Mouse (Mus musculus): ENCODE results near the gene Glud1. TPM values are rescaled to one million over a fixed set of nuclear protein-coding genes. Genes with fewer than 3 reads are reported as not detected.

The Glud1 gene
- total and polyA plus RNA-seq, 2 experiments from 2014 or later: 55.9 to 58.3 TPM

DNA sequence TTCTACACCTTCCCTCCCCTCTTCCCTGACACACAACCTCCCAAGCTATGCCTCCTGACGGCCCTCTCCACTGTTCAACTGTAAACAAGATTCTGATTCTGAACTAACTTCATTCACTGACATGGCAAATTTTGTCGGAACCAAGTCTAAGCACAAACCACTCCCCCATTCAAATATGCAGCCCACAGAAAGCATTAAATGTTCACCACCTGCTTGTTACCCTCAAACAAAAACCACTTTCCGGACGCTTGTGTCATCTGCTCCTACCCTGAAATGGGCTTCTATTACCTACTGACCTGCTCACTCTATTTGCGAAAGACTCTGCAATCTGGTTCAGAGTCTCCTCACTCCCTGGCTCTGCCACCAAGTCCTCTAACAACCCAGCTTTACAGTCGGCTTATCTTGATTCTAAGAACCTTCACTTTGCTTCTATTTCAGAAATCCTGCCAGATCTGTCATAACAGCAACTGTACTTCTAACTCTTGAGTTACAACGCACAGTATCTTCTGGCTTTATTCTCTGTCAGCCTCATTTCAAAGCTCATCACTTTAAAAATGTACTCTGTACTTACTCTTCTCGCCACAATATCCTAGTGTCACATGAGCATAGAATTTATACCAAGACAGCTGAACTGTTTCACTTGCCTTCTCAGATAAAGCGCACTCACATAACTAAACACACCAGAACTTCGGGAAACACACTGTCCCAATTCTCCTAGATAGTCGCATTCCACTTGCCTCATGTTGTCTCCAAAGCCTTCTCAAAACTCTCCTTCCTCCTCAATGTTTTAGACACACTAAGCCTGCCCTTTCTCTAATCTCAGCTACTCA lies 11.4 kb upstream of the Glud1 start:
- Histone ChIP-seq H3K9ac (replicated peaks; ENCODE audit: low read depth, low read length) (no peak overlapping the region), H3K36me3 (replicated peaks; ENCODE audit: control insufficient read depth, insufficient read depth, low read length) (no peaks in the 10 kb centered on the region), H3K9me3 (replicated peaks; ENCODE audit: control insufficient read depth, low read length) (no peaks in the 10 kb centered on the region), H3K27me3 (ENCODE audit: control insufficient read depth, insufficient read depth, low read length) (no peaks in the 10 kb centered on the region), H3K4me3 (ENCODE audit: low read depth, low read length) (no peak overlapping the region), H3K27ac (ENCODE audit: low read depth) (no peak overlapping the region), H3K4me1 (ENCODE audit: control insufficient read depth, insufficient read depth) (peaks cover 3% of the 10 kb centered on the region; the same call in 1 of the 2 replicates), H3K4me2 (ENCODE audit: low read depth, low read length) (no peak overlapping the region)
- TF ChIP-seq CTCF (IDR thresholded peaks at IDR 0.05; ENCODE audit: low read depth) (no peak), EP300 (IDR thresholded peaks at IDR 0.05; ENCODE audit: low read depth) (no peak)
- WGBS: 53% methylated on average over 11 of the region's 11 CpGs
- DNase-seq (ENCODE audit: low spot score) (no peak), ATAC-seq (ENCODE audit: insufficient read depth, low read depth) (no peak)

GRCm38 (mm10) chr14:34302681-34303242 lies 7.8 kb upstream of the Glud1 start:
- Histone ChIP-seq H3K4me1 (ENCODE audit: control insufficient read depth, insufficient read depth) (peaks cover 1% of the 10 kb centered on the region; the same call in 1 of the 2 replicates), H3K4me3 (ENCODE audit: low read depth, low read length) (no peak overlapping the region), H3K9me3 (replicated peaks; ENCODE audit: control insufficient read depth, low read length) (no peaks in the 10 kb centered on the region), H3K27me3 (ENCODE audit: control insufficient read depth, insufficient read depth, low read length) (no peaks in the 10 kb centered on the region), H3K36me3 (replicated peaks; ENCODE audit: control insufficient read depth, insufficient read depth, low read length) (no peaks in the 10 kb centered on the region), H3K9ac (replicated peaks; ENCODE audit: low read depth, low read length) (no peak overlapping the region), H3K27ac (ENCODE audit: low read depth) (peak overlapping the region; percentile 8; the same call in 1 of the 2 replicates), H3K4me2 (ENCODE audit: low read depth, low read length) (no peak overlapping the region)
- DNase-seq (ENCODE audit: low spot score) (no peak), ATAC-seq (ENCODE audit: insufficient read depth, low read depth) (no peak)
- WGBS: 67% methylated on average over 5 of the region's 5 CpGs
- no peak for TF ChIP-seq EP300 (IDR thresholded peaks at IDR 0.05; ENCODE audit: low read depth)
- no peak for TF ChIP-seq CTCF (IDR thresholded peaks at IDR 0.05; ENCODE audit: low read depth)

DNA sequence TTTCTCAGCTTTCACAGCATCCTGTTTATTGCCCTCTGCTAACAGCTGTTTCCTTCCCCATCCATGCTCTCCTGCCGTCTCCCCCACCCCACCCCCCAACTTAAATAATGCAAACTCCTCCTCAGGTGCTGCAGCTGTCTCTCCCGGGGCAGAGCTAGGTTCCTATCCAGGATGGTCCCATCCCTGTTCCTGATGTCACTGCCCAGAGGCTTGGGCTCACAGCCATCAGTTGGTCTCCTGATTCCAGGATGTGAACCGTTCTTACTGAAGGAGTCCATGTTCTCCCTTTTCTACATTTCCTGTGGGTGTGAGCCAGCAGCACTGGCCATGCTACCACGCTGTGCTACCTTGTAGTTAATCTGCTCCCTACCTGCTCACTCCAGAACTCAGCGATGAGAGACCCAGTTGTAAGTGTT lies 7.3 kb upstream of the Glud1 start:
- TF ChIP-seq EP300 (IDR thresholded peaks at IDR 0.05; ENCODE audit: low read depth): no peak
- TF ChIP-seq CTCF (IDR thresholded peaks at IDR 0.05; ENCODE audit: low read depth): no peak
- no peak for DNase-seq (ENCODE audit: low spot score)

GRCm38 (mm10) chr14:34309266-34309665 lies 1.3 kb upstream of the Glud1 start:
- Histone ChIP-seq H3K9me3 (replicated peaks; ENCODE audit: control insufficient read depth, low read length) (no peaks in the 10 kb centered on the region), H3K4me3 (ENCODE audit: low read depth, low read length) (no peak overlapping the region), H3K9ac (replicated peaks; ENCODE audit: low read depth, low read length) (no peak overlapping the region), H3K27ac (ENCODE audit: low read depth) (no peak overlapping the region), H3K4me1 (ENCODE audit: control insufficient read depth, insufficient read depth) (peaks cover 11% of the 10 kb centered on the region), H3K4me2 (ENCODE audit: low read depth, low read length) (no peak overlapping the region), H3K27me3 (ENCODE audit: control insufficient read depth, insufficient read depth, low read length) (no peaks in the 10 kb centered on the region), H3K36me3 (replicated peaks; ENCODE audit: control insufficient read depth, insufficient read depth, low read length) (no peaks in the 10 kb centered on the region)
- WGBS: 90% methylated on average over 4 of the region's 4 CpGs
- ATAC-seq (ENCODE audit: insufficient read depth, low read depth) (no peak), DNase-seq (ENCODE audit: low spot score) (no peak)
- no peak for TF ChIP-seq EP300 (IDR thresholded peaks at IDR 0.05; ENCODE audit: low read depth)
- no peak for TF ChIP-seq CTCF (IDR thresholded peaks at IDR 0.05; ENCODE audit: low read depth)

More for the DNA sequence above, 7.3 kb upstream of the Glud1 start:
- H3K9me3 ChIP-seq (replicated peaks; ENCODE audit: control insufficient read depth, low read length): no peaks in the 10 kb centered on the region
- no peak for ATAC-seq (ENCODE audit: insufficient read depth, low read depth)
- 37% methylated on average over 5 of the region's 5 CpGs for WGBS
- H3K36me3 ChIP-seq (replicated peaks; ENCODE audit: control insufficient read depth, insufficient read depth, low read length): no peaks in the 10 kb centered on the region
- no peak overlapping the region for H3K4me3 ChIP-seq (ENCODE audit: low read depth, low read length)
- no peak overlapping the region for H3K4me2 ChIP-seq (ENCODE audit: low read depth, low read length)
- H3K9ac ChIP-seq (replicated peaks; ENCODE audit: low read depth, low read length): no peak overlapping the region
- H3K27ac ChIP-seq (ENCODE audit: low read depth): peak overlapping the region; percentile 5; the same call in 1 of the 2 replicates
- H3K4me1 ChIP-seq (ENCODE audit: control insufficient read depth, insufficient read depth): no peaks in the 10 kb centered on the region; the same call in 1 of the 2 replicates
- H3K27me3 ChIP-seq (ENCODE audit: control insufficient read depth, insufficient read depth, low read length): no peaks in the 10 kb centered on the region

DNA sequence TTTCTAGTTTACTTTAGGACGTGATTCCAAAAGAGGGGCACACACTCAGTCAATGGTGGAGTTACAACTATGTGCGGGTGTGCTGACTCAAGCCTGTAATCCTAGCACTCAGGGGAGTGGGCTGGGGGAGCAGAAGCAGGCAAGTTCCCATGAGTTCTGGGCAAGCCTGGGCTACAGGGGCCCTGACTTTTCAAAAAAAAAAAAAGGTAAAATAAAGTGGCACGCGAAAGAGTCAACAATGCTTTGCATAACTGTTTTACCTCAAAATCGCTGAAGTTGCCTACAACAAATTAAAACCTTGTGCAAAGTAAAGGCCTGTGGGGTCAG lies 657 bp upstream of the Glud1 start:
- peak overlapping the region; percentile 75 for H3K9ac ChIP-seq (replicated peaks; ENCODE audit: low read depth, low read length)
- peak overlapping the region; percentile 98 for H3K27ac ChIP-seq (ENCODE audit: low read depth)
- H3K27me3 ChIP-seq (ENCODE audit: control insufficient read depth, insufficient read depth, low read length): no peaks in the 10 kb centered on the region
- no peaks in the 10 kb centered on the region for H3K36me3 ChIP-seq (replicated peaks; ENCODE audit: control insufficient read depth, insufficient read depth, low read length)
- peak overlapping the region; percentile 65 for H3K4me2 ChIP-seq (ENCODE audit: low read depth, low read length)
- peaks cover 11% of the 10 kb centered on the region for H3K4me1 ChIP-seq (ENCODE audit: control insufficient read depth, insufficient read depth)
- peak overlapping the region; percentile 93 for H3K4me3 ChIP-seq (ENCODE audit: low read depth, low read length)
- 18% methylated on average over 5 of the region's 5 CpGs for WGBS
- TF ChIP-seq CTCF (IDR thresholded peaks at IDR 0.05; ENCODE audit: low read depth): no peak
- 0 out of 2 replicates have a peak, but pooled peaks have one; percentile 4 for TF ChIP-seq EP300 (IDR thresholded peaks at IDR 0.05; ENCODE audit: low read depth)
- no peaks in the 10 kb centered on the region for H3K9me3 ChIP-seq (replicated peaks; ENCODE audit: control insufficient read depth, low read length)
- ATAC-seq (ENCODE audit: insufficient read depth, low read depth): no peak
- no peak for DNase-seq (ENCODE audit: low spot score)
